9 mouse cellular contexts compared by ENCODE assay signal in the genomic region with DNA sequence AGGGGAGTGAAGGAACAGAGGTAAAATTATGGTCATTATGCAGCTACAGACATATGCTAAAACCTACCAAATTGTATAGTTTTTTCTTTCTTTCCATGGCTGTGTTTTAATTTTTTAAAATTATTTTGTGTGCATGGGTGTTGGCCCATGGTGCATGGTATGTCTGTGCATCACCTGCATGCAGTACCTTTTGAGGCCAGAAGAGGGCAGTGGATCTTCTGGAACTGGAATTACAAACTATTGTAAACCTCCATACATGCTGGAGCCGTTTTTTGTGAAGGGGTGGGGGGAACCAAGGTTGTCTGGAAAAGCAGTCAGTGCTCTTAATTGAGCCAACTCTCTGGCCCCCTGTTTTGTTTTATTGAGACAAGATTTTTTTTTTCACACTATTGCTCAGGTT. TPM values are rescaled to one million over a fixed set of nuclear protein-coding genes. Genes with fewer than 3 reads are reported as not detected.
A peak's percentile ranks its signal among the peaks of the same experiment; 100 is the strongest.
DNase-seq lines count a peak whose midpoint lies in the region; ATAC-seq and TF ChIP-seq lines count a peak whose summit lies in the region.
"Had no signal": no experiment of that assay in that cellular context is flagged by ENCODE, and none has a peak within 500 bp of the region (broad histone marks: within the 10 kb centered on the region; RNA-seq: fewer than 3 reads in every experiment).

No protein-coding gene starts in this region.

- peak; percentile 73 for TF ChIP-seq CTCF in bone marrow, adult 2 months (IDR thresholded peaks at IDR 0.05; ENCODE audit: control insufficient read depth, insufficient read depth, low read length)

- no peak for ATAC-seq in intestine, embryonic 14.5 days (replicated peaks; ENCODE audit: low FRiP score, low TSS enrichment, low read depth)
- ATAC-seq in intestine, embryonic 15.5 days: no peak
- peak; percentile 74 for ATAC-seq in erythroid progenitor cell, adult 5-6 weeks (replicated peaks; ENCODE audit: low FRiP score, poor library complexity, severe bottlenecking)

- WGBS in intestine, embryonic 14.5 days: 26% methylated on average over 1 of the region's 1 CpGs
- WGBS in intestine, embryonic 15.5 days: 2% methylated on average over 1 of the region's 1 CpGs
- 0% methylated on average over 1 of the region's 1 CpGs for WGBS in bone marrow, adult 2 months

- H3K27me3 ChIP-seq in intestine, embryonic 14.5 days (replicated peaks; ENCODE audit: control insufficient read depth, insufficient read depth, low read length): no peaks in the 10 kb centered on the region
- H3K27me3 ChIP-seq in intestine, embryonic 15.5 days (replicated peaks): no peaks in the 10 kb centered on the region
- H3K27me3 ChIP-seq: megakaryocyte, embryonic 14.5 days had no signal

- no peak overlapping the region for H3K27ac ChIP-seq in intestine, embryonic 14.5 days (ENCODE audit: low read depth)
- H3K27ac ChIP-seq in intestine, embryonic 15.5 days: no peak overlapping the region
- no peak overlapping the region for H3K27ac ChIP-seq in bone marrow, adult 2 months (ENCODE audit: control insufficient read depth, insufficient read depth, low read depth, low read length, poor library complexity)

- no peaks in the 10 kb centered on the region for H3K9me3 ChIP-seq in intestine, embryonic 14.5 days (ENCODE audit: control insufficient read depth, low read length)
- no peaks in the 10 kb centered on the region for H3K9me3 ChIP-seq in intestine, embryonic 15.5 days
- H3K9me3 ChIP-seq: megakaryocyte, embryonic 14.5 days had no signal

- no peaks in the 10 kb centered on the region for H3K4me1 ChIP-seq in intestine, embryonic 14.5 days (replicated peaks; ENCODE audit: control insufficient read depth, insufficient read depth, low read length)
- H3K4me1 ChIP-seq in intestine, embryonic 15.5 days (replicated peaks): no peaks in the 10 kb centered on the region
- H3K4me1 ChIP-seq in bone marrow, adult 2 months (ENCODE audit: control insufficient read depth, insufficient read depth, low read length): no peaks in the 10 kb centered on the region

- H3K9ac ChIP-seq in intestine, embryonic 14.5 days (ENCODE audit: low read length): no peak overlapping the region
- H3K9ac ChIP-seq in intestine, embryonic 15.5 days: no peak overlapping the region

- peaks cover 11% of the 10 kb centered on the region for H3K36me3 ChIP-seq in intestine, embryonic 14.5 days (ENCODE audit: control insufficient read depth, insufficient read depth, low read length)
- H3K36me3 ChIP-seq in intestine, embryonic 15.5 days: no peaks in the 10 kb centered on the region

- H3K4me3 ChIP-seq in intestine, embryonic 14.5 days (ENCODE audit: low read depth, low read length): no peak overlapping the region
- H3K4me3 ChIP-seq in intestine, embryonic 15.5 days (replicated peaks): no peak overlapping the region
- H3K4me3 ChIP-seq in bone marrow, adult 2 months (replicated peaks; ENCODE audit: control insufficient read depth, low read depth, low read length): no peak overlapping the region
- H3K4me3 ChIP-seq: megakaryocyte, embryonic 14.5 days had no signal

- no peak for TF ChIP-seq POLR2A in bone marrow, adult 2 months (IDR thresholded peaks at IDR 0.05; ENCODE audit: borderline replicate concordance, control insufficient read depth, low read depth, low read length)

- no peak overlapping the region for H3K4me2 ChIP-seq in intestine, embryonic 14.5 days (ENCODE audit: low read length)
- H3K4me2 ChIP-seq in intestine, embryonic 15.5 days (replicated peaks): no peak overlapping the region

- DNase-seq in intestine, embryonic 14.5 days (ENCODE audit: low spot score): peak; percentile 73
- DNase-seq in CD8-positive naive resting alpha-beta T cell, adult 2 months (ENCODE audit: low read depth in 2 of 2, low spot score in 2 of 2): peak; percentile 56 to 75
- DNase-seq in kidney, postnatal 4 days: peak; percentile 85 to 87
- DNase-seq in lung, postnatal 25 days (ENCODE audit: low spot score): peak; percentile 75
- peak; percentile 82 for DNase-seq in testis, postnatal 10 days (ENCODE audit: low spot score)

RNA-seq across cellular contexts. Expression of gene Xpo4, which starts 19.3 kb away (rescaled TPM):
- polyA plus RNA-seq in intestine, embryonic 14.5 days (2014; fragmentation: Nextera tagmentation; extraction: Ambion mirVana): 34.9 and 37.6 TPM in 2 replicates
- polyA plus RNA-seq in intestine, embryonic 15.5 days (2015; fragmentation: Nextera tagmentation; extraction: Ambion mirVana): 22.2 and 23.4 TPM in 2 replicates
- polyA plus RNA-seq in bone marrow, adult 2 months (2011; ENCODE audit: insufficient read depth, insufficient read length, low replicate concordance, missing spikeins): 6.4 and 10.1 TPM in 2 replicates
- 20.5 and 23.1 TPM in 2 replicates for total RNA-seq in erythroid progenitor cell, adult 5-6 weeks (2015; ENCODE audit: low replicate concordance)
- 39.3 and 75.2 TPM in 2 replicates for total RNA-seq in erythroid progenitor cell, adult 5-6 weeks (2017; ENCODE audit: low replicate concordance)
